Mouse (Mus musculus): ENCODE results near the gene B3gnt5. TPM values are rescaled to one million over a fixed set of nuclear protein-coding genes. Genes with fewer than 3 reads are reported as not detected.

The B3gnt5 gene
- polyA plus RNA-seq (2012; rRNA removed), result 17.8 and 19.0 TPM in 2 replicates

GRCm38 (mm10) chr16:19760074-19760473, at the start of gene B3gnt5:
Gene B3gnt5, plus strand, starts transcription at chr16:19760208.

Other genes with a start within 250 kb of the B3gnt5 start
- gene Olfr167, start 237.9 kb upstream of the B3gnt5 start, polyA plus RNA-seq (2012; rRNA removed), result not detected in 2 replicates
- not detected in 2 replicates for gene Olfr168, start 224.7 kb upstream of the B3gnt5 start, polyA plus RNA-seq (2012; rRNA removed)
- gene Olfr169, start 188.4 kb upstream of the B3gnt5 start, polyA plus RNA-seq (2012; rRNA removed), result not detected in 2 replicates
- not detected in 2 replicates for gene Olfr170, start 148.3 kb upstream of the B3gnt5 start, polyA plus RNA-seq (2012; rRNA removed)
- gene Olfr171, start 130.3 kb upstream of the B3gnt5 start, polyA plus RNA-seq (2012; rRNA removed), result not detected in 2 replicates
- gene Lamp3, start 53.8 kb upstream of the B3gnt5 start, polyA plus RNA-seq (2012; rRNA removed), result 0.01 TPM in 1 of 2 replicates, not detected in the other
- 2.2 and 2.3 TPM in 2 replicates for gene Klhl6, start 222.8 kb downstream of the B3gnt5 start, polyA plus RNA-seq (2012; rRNA removed)